Mouse (Mus musculus): ENCODE results near the gene Fuca1.
"Not testable (repeated sequence)": the region's sequence is repeated elsewhere in the genome, so short reads cannot be mapped to it uniquely, and the experiment has no call there.

The Fuca1 gene

GRCm38 (mm10) chr4:135921257-135922120 lies 954 bp downstream of the Fuca1 start:
- intact Hi-C loops (cut with DNase I), result loop anchor here (5.0 to 10.0 kb wide), 2 partner anchors 34 to 217 kb away; no protein-coding TSS in a partner anchor

GRCm38 (mm10) chr4:135922190-135922589 lies 1.7 kb downstream of the Fuca1 start:
- intact Hi-C loops (cut with DNase I), result loop anchor here (5.0 to 10.0 kb wide), 2 partner anchors 35 to 217 kb away; no protein-coding TSS in a partner anchor

GRCm38 (mm10) chr4:135924418-135924817 lies 3.9 kb downstream of the Fuca1 start:
- intact Hi-C loops (cut with DNase I), result loop anchor here (5.0 to 10.0 kb wide), 2 partner anchors 37 to 220 kb away; no protein-coding TSS in a partner anchor

GRCm38 (mm10) chr4:135925341-135925740 lies 4.8 kb downstream of the Fuca1 start:
- intact Hi-C loops (cut with DNase I), result loop anchor here (10.0 kb wide), 1 partner anchor 221 kb away; no protein-coding TSS in a partner anchor

- intact Hi-C loops (cut with DNase I), result loop anchor here (10.0 kb wide), 1 partner anchor 222 kb away; no protein-coding TSS in a partner anchor
These were observed 5.8 kb downstream of the Fuca1 start for GRCm38 (mm10) chr4:135926195-135926808.

GRCm38 (mm10) chr4:135926861-135927260 lies 6.3 kb downstream of the Fuca1 start:
- intact Hi-C loops (cut with DNase I), result loop anchor here (10.0 kb wide), 1 partner anchor 222 kb away; no protein-coding TSS in a partner anchor

- intact Hi-C loops (cut with DNase I), result loop anchor here (10.0 kb wide), 1 partner anchor 224 kb away; no protein-coding TSS in a partner anchor
These were observed 7.8 kb downstream of the Fuca1 start for GRCm38 (mm10) chr4:135928376-135928775.

GRCm38 (mm10) chr4:135929405-135929804 lies 8.9 kb downstream of the Fuca1 start:
- intact Hi-C loops (cut with DNase I), result loop anchor here (10.0 kb wide), 1 partner anchor 225 kb away; no protein-coding TSS in a partner anchor

- intact Hi-C loops (cut with DNase I), result loop anchor here (5.0 to 10.0 kb wide), 2 partner anchors 128 to 225 kb away; no protein-coding TSS in a partner anchor
These were observed 9.3 kb downstream of the Fuca1 start for GRCm38 (mm10) chr4:135929828-135930227.

GRCm38 (mm10) chr4:135930239-135930638 lies 9.7 kb downstream of the Fuca1 start:
- intact Hi-C loops (cut with DNase I), result loop anchor here (5.0 kb wide), 1 partner anchor 128 kb away; no protein-coding TSS in a partner anchor

- intact Hi-C loops (cut with DNase I), result loop anchor here (2.0 to 5.0 kb wide), 2 partner anchors 41 to 130 kb away; no protein-coding TSS in a partner anchor
These were observed 11.3 kb downstream of the Fuca1 start for GRCm38 (mm10) chr4:135931832-135932231.

- intact Hi-C loops (cut with DNase I), result loop anchor here (5.0 kb wide), 1 partner anchor 133 kb away; no protein-coding TSS in a partner anchor
These were observed 14.4 kb downstream of the Fuca1 start for GRCm38 (mm10) chr4:135934708-135935500.

GRCm38 (mm10) chr4:135935502-135935901 lies 15.0 kb downstream of the Fuca1 start:
- intact Hi-C loops (cut with DNase I), result no loop called here

GRCm38 (mm10) chr4:135938858-135939257 lies 18.3 kb downstream of the Fuca1 start:
- intact Hi-C loops (cut with DNase I), result no loop called here

GRCm38 (mm10) chr4:135941026-135941425 lies 20.5 kb downstream of the Fuca1 start:
- intact Hi-C loops (cut with DNase I), result not testable (repeated sequence)

GRCm38 (mm10) chr4:135942193-135942592 lies 21.7 kb downstream of the Fuca1 start:
- intact Hi-C loops (cut with DNase I), result no loop called here

GRCm38 (mm10) chr4:135943389-135943788 lies 22.9 kb downstream of the Fuca1 start:
- intact Hi-C loops (cut with DNase I), result no loop called here

- intact Hi-C loops (cut with DNase I), result no loop called here
These were observed 25.2 kb downstream of the Fuca1 start for GRCm38 (mm10) chr4:135945706-135946105.

GRCm38 (mm10) chr4:135946278-135946658 lies 25.7 kb downstream of the Fuca1 start, which contains the start of gene Hmgcl:
Gene Hmgcl (plus strand): TSS chr4:135946448.
- intact Hi-C loops (cut with DNase I), result no loop called here

GRCm38 (mm10) chr4:135946659-135947301 lies 26.2 kb downstream of the Fuca1 start:
- intact Hi-C loops (cut with DNase I), result no loop called here
